Mouse (Mus musculus) lung, postnatal 4 days (tissue): Measurements from ENCODE around the gene Bbof1.
A peak's percentile ranks its signal among the peaks of the same experiment; 100 is the strongest.

Experiments
- DNase-seq, 2 experiments: peaks; one replicate each; pipeline ENCODE4 v3.0.0; 2021

Gene Bbof1

DNA sequence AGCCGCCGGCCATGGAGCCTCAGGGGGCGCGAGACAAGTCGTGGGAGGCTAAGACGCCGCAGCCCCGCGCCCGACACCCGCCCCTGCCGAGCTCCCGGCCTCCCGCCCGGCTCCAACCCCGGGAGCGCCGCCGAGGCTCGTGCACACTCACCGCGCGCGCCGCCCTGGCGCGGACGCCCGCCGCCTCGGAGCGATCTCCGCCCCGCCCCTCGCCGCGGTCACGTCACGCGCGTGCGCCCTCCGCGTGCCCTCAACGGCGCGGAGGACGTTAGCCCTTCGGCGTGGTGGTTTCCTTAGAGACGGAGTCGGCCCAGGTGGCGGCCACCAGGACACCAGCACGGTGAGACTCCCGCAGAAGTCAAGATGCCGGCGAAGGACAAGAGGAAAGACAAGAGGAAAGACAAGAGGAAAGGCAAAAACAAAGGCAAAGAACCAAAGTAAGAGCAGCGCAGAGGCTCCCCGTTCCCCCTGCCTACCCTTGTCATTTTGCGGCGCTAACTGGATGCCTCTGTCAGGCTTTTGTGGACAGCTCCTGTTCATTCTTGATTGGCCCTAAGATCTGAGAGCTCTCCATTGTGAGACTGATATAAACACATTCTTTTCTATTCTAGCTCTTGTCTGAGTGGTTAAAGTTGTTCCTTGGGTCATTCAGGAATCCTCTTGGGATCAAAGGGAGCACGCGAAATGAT lies at the start of gene Bbof1, which contains the start of gene Entpd5:
Gene Bbof1 (plus strand): TSS at position 253 of the 689 bp plus-strand sequence.
Gene Entpd5 (minus strand): TSS at position 211 of the 689 bp plus-strand sequence.
- peak; percentile 92 for DNase-seq

DNA sequence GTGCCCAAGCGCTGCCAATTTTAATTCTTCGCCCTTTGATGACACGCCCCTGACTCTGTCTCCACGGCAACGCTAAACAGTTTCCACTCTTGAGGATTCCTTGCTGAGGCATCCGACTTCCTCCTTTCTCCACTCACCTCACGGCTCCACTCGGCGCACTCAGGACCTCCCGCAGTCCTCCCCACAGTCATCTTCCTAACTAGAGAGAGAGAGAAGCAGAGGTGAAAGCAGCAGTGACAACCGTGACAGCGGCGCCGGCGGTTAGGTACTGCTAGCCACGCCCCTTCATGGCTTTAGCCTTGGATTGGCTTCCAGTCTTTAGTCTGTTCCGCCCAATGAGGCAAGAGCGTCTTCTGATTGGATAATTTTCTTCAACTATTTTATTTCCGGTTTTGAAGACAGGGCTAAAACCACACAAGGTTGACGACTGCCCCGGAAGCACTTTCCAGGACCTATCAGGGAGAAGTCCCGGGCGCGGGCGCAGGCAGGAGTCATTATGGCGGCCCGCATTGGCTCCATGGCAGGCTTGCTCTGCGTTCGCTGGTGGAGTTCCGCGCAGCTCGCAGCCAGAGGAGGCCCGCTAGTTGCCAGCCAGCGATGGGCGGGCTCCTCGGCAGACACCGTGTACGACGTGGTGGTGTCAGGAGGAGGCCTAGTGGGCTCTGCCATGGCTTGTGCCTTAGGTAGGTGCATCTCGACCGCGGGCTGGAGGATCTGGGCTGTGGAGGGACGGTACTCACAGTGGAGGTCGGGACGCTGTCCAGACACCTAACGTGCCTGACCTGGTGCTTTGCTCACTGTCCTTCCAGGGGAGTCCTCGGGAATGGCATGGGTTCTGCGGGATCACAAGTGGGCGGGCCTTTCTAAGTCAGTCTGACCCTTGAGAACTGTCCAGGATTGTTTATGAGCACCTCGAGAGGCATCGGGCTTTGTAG lies 47.0 kb upstream of the Bbof1 start, which contains the start of the genes Coq6 and Fam161b:
Gene Coq6 (plus strand): TSS at position 103 of the 935 bp plus-strand sequence.
Gene Fam161b (minus strand): TSS at position 279 of the 935 bp plus-strand sequence.
- DNase-seq, result peak; percentile 93 to 95

- DNase-seq, result no peak
Measured at GRCm38 (mm10) chr12:84362872-84363271, 46.0 kb upstream of the Bbof1 start.

- DNase-seq, result no peak
Measured at GRCm38 (mm10) chr12:84364291-84364690, 44.6 kb upstream of the Bbof1 start.

DNA sequence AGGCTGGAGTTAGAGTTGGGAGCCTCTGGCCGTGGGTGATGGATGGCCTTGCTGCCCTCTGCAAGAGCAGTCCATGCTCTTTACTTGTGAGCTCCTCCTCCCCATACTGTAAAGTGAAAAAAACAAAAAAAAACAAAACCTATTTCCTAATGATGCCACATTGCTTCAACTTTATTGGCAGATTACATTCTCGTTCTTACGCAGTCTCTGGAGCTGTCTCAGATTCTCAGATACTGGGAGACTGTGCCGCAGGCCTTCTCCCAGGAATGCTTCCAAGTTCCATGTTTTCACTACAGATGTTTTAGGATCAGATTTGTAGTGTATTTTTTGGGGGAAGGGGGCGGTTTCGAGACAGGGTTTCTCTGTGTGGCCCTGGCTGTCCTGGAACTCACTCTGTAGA lies 43.7 kb upstream of the Bbof1 start:
- DNase-seq, result no peak

GRCm38 (mm10) chr12:84366971-84367370 lies 41.9 kb upstream of the Bbof1 start:
- no peak for DNase-seq

DNA sequence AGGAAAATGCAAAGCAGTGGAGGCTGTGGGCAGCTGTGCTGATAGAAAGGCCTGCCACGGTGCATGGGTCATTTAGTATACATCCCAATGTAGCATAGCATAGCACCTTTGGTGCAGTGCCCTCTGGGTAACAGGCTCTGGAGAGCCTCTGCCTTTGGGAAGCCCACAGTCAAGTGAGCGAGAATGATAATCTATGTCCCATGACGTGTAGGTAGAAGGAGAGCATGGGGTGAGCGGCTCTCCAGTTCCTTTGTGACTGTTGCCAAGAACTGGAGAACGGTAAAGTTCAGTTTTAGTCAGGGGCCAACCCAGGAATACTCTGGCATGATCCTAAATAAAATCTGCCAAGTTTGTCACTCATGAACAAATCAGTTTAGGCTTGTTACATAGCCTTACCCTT lies 37.2 kb upstream of the Bbof1 start:
- DNase-seq, result no peak

DNA sequence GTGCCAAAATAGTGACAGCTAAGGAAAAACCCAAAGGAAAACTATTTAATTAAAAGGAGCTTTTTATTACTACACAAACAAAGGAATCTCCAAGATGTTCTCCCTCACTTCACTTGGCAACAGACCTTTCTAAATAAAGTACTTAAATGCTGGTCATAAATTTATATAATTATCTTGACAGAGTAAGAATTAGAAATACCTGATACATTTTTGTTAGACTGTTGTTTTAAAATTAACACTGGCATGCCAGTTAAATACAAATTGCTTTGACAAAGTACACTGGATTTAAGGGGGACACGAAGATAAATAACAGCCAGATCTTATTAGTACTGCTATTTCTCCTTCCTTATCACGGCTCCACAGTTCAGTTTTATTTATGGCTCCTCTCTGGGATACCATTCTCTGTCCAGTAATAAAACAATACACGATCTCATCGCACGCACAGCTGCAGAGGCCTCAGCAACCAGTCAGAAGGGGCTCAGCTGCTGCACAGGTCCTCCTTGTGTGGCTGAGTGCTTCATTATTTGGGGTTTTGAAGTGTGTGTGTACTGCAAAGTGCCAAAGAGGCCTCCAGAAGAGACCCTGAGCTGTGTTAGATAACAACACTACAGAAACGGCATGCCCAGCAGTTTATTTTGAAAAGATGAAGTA lies 34.9 kb upstream of the Bbof1 start:
- no peak for DNase-seq

GRCm38 (mm10) chr12:84382369-84382768 lies 26.5 kb upstream of the Bbof1 start:
- DNase-seq, result no peak

DNA sequence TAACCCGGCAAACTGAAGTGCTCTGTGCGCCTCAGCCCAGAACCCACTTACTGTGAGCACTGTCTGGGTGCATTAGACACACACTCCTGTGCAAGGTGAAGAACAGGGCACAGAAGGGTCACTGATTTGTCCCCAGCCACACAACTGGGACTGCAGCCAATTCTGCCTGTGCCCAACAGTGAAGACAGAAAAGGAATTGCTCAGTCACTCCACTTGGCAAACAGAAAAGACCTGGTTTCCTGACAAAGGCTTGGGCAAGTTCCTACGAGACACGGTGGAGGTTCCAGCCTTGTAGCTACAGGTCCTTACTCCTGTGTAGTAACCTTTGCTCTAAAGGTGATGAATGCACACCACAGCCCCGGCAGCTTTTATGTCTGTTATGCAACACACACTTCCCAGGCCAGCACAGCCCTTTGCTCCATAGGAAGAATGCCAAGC lies 24.2 kb upstream of the Bbof1 start:
- DNase-seq, result peak; percentile 54 to 73

DNA sequence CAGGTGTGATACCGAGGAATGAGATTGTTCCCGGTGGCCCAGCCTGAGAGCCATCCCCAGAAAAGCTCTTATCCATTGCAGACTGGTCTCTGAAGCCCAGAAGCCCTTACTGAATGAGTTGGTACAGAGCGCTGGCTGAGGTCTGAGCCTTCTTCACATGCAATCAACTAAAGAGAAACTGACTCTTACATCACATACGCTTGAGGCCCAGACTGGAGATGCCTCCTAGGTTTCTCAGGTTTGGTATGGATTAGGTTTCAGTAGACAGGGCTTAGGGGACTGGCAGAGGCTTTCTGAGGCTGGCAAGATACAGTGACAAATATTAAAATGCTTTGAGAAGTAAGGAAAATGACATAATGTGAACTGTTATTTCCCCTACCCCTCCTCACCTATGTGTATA lies 23.5 kb upstream of the Bbof1 start:
- DNase-seq, result no peak

GRCm38 (mm10) chr12:84388097-84388496 lies 20.8 kb upstream of the Bbof1 start:
- no peak for DNase-seq

DNA sequence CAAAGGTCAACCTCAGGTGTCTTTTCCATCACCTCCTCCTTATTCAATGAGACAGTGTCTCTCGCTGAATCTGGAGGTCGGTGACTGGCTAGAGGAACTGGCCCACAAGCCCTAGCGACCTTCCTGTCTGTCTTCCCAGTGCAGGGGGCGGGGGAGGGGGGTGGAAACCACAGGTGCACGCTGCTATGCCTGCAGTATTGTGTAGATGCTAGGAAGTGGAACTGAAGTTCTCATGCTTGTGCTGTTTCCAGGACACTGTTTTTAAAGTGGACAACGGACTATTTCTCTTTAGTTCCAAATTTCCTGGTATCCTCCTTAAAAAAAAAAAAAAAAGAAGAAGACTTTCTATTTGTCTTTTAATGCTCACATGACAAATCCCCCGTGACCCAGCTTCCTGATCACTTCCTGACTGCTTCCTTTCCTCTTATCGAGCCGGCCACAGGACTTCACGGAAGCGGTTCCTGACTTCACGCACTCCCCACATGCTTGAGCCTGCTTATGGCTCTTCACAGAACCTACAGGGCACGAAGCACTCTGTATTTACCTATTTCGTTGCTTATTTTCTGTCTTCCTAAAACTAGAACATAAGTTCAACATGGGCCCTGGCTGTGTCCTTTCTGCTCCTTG lies 20.0 kb upstream of the Bbof1 start:
- no peak for DNase-seq

DNA sequence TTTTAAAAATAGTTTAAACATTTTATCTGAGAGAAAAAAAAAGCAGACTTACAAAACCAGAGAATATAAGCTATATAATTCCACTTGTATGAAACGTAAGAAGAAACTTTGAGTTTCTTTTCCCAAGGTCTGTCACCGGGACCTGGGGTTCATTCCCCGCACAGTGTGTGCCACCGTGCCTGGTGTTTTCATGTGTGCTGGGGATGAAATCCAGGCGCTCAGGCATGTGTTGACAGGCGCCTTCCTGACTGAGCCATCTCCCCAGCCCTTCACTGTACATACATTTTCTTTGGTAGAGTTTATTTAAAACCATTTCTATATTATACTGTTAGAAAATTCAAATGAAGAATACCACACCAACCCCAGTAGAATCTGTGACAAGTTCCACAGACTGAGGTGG lies 18.5 kb upstream of the Bbof1 start:
- no peak for DNase-seq

GRCm38 (mm10) chr12:84392681-84393080 lies 16.2 kb upstream of the Bbof1 start:
- no peak for DNase-seq

- no peak for DNase-seq
Measured at GRCm38 (mm10) chr12:84393847-84394246, 15.0 kb upstream of the Bbof1 start.

DNA sequence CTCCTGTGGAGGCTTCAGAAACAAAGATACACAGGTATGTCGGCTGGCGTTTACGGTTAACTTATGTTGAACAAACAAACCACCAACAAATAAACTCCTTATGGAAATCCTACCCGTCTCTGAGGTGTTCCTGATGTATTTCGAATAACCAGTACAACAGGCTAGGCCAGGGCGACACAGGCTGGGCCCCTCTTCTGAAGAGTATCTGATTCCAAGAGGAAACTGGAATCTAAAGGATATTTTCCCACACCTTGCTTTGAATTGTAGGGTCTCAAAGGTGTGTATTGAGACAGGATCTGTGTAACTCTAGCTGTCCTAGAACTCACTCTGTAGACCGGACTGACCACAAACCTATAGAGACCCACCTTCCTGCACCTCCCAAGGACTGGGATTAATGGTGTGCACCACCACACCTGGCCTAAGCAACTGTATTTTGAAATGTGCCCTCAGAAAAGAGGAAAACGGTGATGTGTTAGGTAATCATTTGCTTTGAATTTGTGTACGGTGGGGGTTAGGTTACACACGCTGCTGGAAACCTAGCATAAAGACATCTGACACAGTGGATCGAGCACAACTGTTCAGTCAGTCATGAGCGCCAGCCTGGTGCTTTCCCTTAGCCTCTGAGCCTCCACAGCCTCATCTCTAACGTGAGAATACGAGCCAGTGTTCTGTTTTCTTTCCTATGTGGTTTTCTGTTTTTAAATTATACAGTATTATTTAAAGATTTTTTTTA lies 11.8 kb upstream of the Bbof1 start:
- DNase-seq, result no peak

GRCm38 (mm10) chr12:84397685-84398084 lies 11.2 kb upstream of the Bbof1 start:
- DNase-seq, result no peak

- DNase-seq, result no peak
Measured at GRCm38 (mm10) chr12:84398629-84399028, 10.2 kb upstream of the Bbof1 start.

- DNase-seq, result no peak
Measured at GRCm38 (mm10) chr12:84399135-84399534, 9.7 kb upstream of the Bbof1 start.

DNA sequence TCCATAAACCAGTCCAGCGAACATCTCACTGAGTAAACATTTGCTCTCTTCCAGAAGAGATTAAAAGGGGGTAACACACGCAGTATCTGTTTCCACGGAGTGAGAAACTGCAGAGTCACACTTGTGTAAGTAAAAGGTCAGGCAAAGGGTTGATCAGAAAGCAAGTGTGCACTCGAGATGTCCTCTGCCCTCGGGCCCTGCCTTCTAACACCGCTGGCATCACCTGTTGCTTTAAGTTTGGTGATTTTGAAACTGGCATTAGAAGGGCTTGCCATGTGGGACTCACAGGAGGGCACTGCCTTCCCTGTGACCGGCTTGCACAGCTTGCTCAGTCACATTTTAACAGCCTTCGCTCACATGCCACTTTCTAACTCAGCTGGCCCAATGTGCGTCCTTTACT lies 9.2 kb upstream of the Bbof1 start:
- no peak for DNase-seq

GRCm38 (mm10) chr12:84400068-84400467 lies 8.8 kb upstream of the Bbof1 start:
- no peak for DNase-seq
